Mouse (Mus musculus) retina, postnatal 1 day (tissue): Measurements from ENCODE around the gene Man2a2.
A peak's percentile ranks its signal among the peaks of the same experiment; 100 is the strongest.
"Not testable (repeated sequence)": the region's sequence is repeated elsewhere in the genome, so short reads cannot be mapped to it uniquely, and the experiment has no call there.

Experiments used
- DNase-seq: peaks from one replicate; pipeline ENCODE4 v3.0.0-alpha.2; 2012

Gene Man2a2

DNA sequence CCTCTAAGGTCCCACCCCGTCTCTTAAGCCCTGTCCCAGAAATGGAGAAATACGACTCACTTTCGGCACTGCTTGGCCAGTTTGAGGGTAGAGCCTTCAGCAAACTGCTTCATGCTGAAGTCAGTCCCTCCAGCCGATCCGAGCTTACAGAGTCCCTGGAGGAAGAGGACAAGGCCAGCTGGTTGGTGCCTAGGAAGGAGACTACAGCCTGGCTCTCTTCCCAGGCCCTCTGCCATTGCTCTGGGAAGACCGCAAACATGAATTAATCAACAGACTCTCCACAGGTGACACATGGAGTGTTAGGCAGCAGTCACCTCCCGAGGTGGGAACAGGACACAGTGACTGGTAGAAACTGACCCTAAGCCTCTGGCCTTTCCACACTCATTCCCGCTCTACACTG is 40.9 kb downstream of the Man2a2 start:
- DNase-seq, result no peak

- DNase-seq, result no peak
These were observed 45.1 kb downstream of the Man2a2 start for GRCm38 (mm10) chr7:80326076-80326475.

DNA sequence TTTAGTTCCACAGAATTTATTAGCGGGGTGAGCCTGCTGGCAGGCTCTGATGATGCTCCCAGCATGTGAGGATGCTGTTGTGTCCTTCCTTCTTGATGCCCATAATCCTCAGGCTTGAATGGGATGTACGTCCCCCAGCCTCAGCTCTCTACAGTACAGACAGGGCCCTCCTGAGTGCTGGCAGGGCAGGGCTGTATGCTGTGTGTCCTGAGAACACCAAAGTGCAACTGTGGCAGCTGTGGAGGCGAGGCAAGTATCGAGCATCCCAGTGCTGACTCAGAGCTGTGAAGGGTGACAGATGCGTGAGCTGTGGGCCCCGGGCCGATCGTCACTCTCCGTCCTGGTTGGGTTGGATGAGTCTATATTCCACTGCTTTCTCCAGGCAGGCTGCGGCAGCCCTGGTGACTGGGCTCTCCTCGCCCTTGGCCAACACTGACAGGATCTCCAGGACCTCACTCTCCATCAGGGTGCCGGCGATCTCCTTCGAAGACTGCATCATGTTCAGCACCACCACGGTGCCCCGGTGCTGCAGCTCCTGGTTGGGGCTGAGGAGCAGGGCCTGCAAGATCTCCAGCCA is 45.8 kb downstream of the Man2a2 start:
- DNase-seq, result no peak

DNA sequence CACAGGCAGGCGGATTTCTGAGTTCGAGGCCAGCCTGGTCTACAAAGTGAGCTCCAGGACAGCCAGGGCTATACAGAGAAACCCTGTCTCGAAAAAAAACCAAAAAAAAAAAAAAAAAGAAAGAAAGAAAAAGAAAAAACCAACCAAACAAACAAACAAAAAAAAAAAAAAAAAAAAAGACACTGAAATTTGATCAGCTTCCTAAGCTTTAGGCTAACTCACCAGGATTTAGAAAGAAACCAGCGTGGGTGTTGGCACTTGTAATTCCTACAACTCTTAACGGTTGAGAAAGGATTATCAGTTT is 46.4 kb downstream of the Man2a2 start:
- DNase-seq, result not testable (repeated sequence)

DNA sequence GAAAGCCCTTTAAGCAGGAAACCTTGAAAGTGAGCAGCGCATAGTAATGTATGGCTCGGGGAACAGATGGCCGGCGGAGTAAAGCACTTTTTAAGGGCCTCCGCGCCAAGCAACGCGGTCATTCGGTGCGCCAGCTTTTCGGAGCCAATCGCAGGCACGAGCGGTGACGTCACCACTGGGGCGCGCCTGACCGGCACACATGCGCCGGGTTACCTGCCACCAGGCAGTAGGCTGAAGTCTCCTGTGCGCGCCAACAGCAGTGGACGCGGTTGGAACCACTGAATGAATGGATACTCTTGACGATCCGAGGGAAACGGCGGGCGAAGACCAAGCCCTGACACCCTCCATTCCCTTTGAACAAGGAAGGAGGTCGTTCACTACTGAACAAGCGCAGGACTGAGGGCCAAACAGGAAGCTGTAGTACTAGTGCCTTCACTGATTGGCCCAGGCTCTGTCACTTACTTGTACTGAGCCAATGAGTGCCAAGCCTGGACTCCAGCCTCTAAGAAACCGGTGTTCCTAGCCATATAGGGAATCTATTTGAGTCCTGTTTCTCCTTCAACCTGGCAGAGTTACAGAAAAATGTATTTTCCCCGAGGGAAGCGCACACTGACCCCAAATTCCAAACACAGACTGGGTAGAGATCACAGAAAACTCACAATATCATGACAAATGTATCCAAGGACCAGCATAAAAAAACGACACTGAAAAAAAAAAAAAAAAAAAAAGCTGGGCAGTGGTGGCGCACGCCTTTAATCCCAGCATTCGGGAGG is 46.9 kb downstream of the Man2a2 start, which contains the start of gene Rccd1:
Rccd1 (minus strand) TSS at position 412 of the 773 bp plus-strand sequence.
- DNase-seq, result peak; percentile 98

DNA sequence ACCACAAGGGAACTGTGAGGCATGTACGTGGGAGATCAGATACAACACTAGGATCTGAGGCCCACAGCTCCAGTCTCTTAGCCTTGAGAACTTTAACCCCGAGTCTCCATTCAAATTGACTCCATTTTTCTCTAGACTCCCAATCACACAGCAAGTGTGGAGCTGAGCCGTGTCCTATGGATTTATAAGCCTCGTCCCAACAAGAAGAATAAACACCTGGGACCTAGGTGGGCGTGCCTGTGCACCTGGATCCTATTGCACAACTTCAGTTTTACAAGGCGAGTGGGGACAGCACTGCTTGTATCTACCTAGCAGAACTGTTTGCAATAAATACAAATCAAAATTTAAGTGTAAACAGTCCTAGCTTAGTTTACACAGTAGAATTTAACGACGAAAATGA is 47.8 kb downstream of the Man2a2 start:
- no peak for DNase-seq

DNA sequence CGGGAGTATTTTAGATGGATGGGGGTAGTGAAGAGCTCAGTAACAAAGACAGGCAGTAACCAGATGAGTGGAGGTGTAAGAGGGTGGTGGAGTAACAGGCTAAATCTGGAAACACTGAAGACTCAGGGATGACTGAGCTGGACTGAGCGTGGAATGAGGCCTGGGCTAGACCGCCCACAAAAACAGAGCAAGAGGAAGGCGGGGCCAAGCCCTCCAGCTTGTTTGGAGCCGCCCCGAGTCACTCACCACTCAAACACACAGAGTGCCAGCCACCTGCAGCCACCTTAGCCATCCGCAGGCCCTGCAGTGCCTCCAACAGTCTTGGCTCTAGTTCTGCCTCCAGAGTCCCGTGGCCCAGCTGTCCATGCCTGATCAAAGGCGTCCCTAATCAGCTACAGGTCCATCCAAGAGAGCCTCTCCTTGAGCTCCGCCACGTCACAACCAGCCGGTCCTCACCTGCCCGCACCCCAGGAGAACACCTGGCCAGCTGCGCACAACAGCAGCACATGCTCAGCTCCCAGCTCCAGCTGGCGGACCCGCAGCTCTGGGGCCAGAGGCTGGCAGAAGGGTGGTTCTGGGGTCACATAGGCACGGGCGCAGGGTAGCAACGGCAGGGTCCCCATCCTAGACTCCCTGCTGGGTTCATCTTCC is 51.2 kb downstream of the Man2a2 start:
- no peak for DNase-seq

DNA sequence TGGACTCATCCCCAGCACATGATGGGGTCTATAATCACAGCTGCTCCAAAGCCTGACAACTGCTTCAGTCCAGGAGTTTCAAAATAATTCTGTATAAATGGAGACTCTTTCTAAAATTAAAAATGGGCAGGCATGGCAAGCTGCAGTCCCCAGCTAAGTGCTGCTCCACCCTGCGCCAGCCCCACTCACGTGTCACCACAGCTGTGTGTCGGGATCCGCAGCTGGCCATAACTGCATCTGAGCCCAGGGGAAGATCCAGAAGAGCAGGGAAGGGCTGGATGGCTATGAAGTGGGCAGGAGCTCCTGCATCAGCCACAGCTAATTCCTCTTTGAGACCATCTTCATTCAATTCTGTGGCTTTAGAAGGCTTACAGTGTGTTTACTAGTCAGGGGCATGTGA is 52.5 kb downstream of the Man2a2 start:
- DNase-seq, result no peak

- no peak for DNase-seq
These were observed 53.6 kb downstream of the Man2a2 start for GRCm38 (mm10) chr7:80317439-80318115.

- no peak for DNase-seq
These were observed 55.4 kb downstream of the Man2a2 start for GRCm38 (mm10) chr7:80315733-80316132.

GRCm38 (mm10) chr7:80310771-80311170 is 60.4 kb downstream of the Man2a2 start:
- DNase-seq, result no peak

DNA sequence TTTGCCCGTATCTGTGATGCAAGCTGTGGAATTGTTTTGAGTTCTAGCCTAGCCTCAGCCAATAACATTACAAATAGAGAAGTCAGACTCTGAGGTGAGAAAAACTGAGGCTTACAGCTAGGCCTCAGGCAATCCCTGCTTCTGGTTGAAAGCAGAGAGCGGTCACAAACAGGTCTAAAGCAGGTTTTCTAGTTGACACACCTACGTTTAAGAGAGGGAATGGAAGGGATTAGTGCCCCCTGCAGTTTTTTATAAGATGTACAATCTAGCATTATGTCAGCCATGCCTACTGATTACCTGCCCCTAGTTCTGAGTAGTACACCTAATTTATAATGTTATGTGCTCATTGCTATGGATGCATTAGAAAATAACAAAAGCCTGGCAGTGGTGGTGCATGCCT is 63.4 kb downstream of the Man2a2 start:
- DNase-seq, result no peak

DNA sequence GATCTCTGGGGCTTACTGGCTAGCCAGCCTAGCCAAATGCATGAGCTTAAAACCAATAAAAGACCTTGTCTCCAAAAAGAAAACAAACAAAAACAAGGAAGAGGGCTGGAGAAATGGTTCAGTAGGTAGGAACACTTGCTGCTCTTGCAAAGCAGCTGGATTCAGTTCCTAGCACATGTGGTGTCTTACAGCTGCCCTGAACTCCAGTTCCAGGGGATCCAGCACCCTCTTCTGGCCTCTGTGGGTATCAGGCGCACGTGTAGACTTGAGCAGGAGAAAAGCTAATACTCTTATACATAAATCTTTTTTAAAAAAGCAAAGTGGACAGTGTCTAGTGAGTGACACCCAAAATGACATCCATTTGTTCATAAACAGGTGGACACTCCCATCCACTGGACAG is 69.7 kb downstream of the Man2a2 start:
- no peak for DNase-seq

GRCm38 (mm10) chr7:80299568-80299967 is 71.6 kb downstream of the Man2a2 start:
- DNase-seq, result no peak
